Mouse (Mus musculus) G1E (cell line): ENCODE measurements around the gene Dkk3. TPM values are rescaled to one million over a fixed set of nuclear protein-coding genes. Genes with fewer than 3 reads are reported as not detected.

Experiments used
- ATAC-seq: 2 replicates; pipeline ENCODE4 v1.8.0; 2016; ENCODE audit warnings: mild to moderate bottlenecking; ENCODE audit not compliant: insufficient number of reproducible peaks, poor library complexity, low FRiP score, severe bottlenecking; ENCODE audit errors: extremely low read depth
- DNase-seq: peaks from one replicate; pipeline ENCODE4 v3.0.0; 2012; ENCODE audit warnings: low spot score
- H3K27me3 ChIP-seq: 2 replicates; pipeline ENCODE4 v1.6.1; 2012; ENCODE audit warnings: mild to moderate bottlenecking, low read length, inconsistent platforms; ENCODE audit not compliant: insufficient read depth
- H3K36me3 ChIP-seq: replicated peaks from 2 replicates; pipeline ENCODE3; 2012; ENCODE audit warnings: mild to moderate bottlenecking, inconsistent platforms
- H3K4me1 ChIP-seq: 2 replicates; pipeline ENCODE4 v1.6.1; 2012; ENCODE audit warnings: low read depth, low read length, inconsistent platforms, mixed read lengths; ENCODE audit not compliant: insufficient read depth
- H3K4me3 ChIP-seq: 2 replicates; pipeline ENCODE4 v1.5.1; 2012; ENCODE audit warnings: low read depth, mild to moderate bottlenecking, inconsistent platforms, low read length, moderate library complexity, mixed read lengths
- H3K9me3 ChIP-seq: replicated peaks from 2 replicates; pipeline ENCODE4 v1.6.1; 2012; ENCODE audit warnings: inconsistent platforms
- CTCF ChIP-seq: IDR thresholded peaks from 2 replicates; pipeline ENCODE4 v1.5.1; 2012; ENCODE audit warnings: low read depth, low read length, inconsistent platforms, mixed read lengths
- GATA1 ChIP-seq: IDR thresholded peaks from 2 replicates; pipeline ENCODE4 v1.6.1; 2012; ENCODE audit warnings: borderline replicate concordance, low read length, inconsistent platforms, mixed read lengths
- GATA2 ChIP-seq: IDR thresholded peaks from 2 replicates; pipeline ENCODE4 v1.6.1; 2012; ENCODE audit warnings: low read depth, low read length, inconsistent platforms, borderline replicate concordance
- POLR2AphosphoS5 ChIP-seq: IDR thresholded peaks from 2 replicates; pipeline ENCODE4 v1.6.1; 2012; ENCODE audit warnings: low read depth, low read length, inconsistent platforms; ENCODE audit not compliant: insufficient replicate concordance
- TAL1 ChIP-seq: conservative IDR thresholded peaks from 2 replicates; pipeline ENCODE4 v1.6.1; 2012; ENCODE audit warnings: low read depth, low read length, inconsistent platforms, mixed read lengths
- polyA plus RNA-seq: library from polyadenylated mRNA; stranded (reverse); fragments of >175 nt; gene quantifications from 2 replicates; pipeline ENCODE4 v1.2.3, GENCODE M21; 2012
- total RNA-seq, 2 experiments: library from RNA; stranded (forward) in 1 of 2; stranded (reverse) in 1 of 2; fragments of 200-1000 nt in 1 of 2; fragments of >200 nt in 1 of 2; fragmentation: Nextera tagmentation in 1 of 2; gene quantifications; 2 replicates each; pipeline ENCODE4 v1.2.3; 2014 to 2017

The Dkk3 gene
- total and polyA plus RNA-seq, 3 experiments: 0.05 TPM; not detected in 2

- ATAC-seq: no peak
- TF ChIP-seq POLR2AphosphoS5 (no peak), GATA2 (no peak), GATA1 (no peak), CTCF (no peak), TAL1 (no peak)
- H3K27me3 ChIP-seq: no peaks in the 10 kb centered on the region
Measured at GRCm38 (mm10) chr7:112155194-112155593, 3.7 kb downstream of the Dkk3 start.

GRCm38 (mm10) chr7:112154445-112154844, 4.4 kb downstream of the Dkk3 start:
- Histone ChIP-seq H3K4me3 (no peak overlapping the region), H3K36me3 (no peaks in the 10 kb centered on the region), H3K27me3 (no peaks in the 10 kb centered on the region), H3K9me3 (peaks cover 7% of the 10 kb centered on the region; the same call in 1 of the 2 replicates), H3K4me1 (no peaks in the 10 kb centered on the region)
- TF ChIP-seq TAL1 (no peak), GATA1 (no peak), GATA2 (no peak), POLR2AphosphoS5 (no peak), CTCF (no peak)
- DNase-seq: no peak
- ATAC-seq: no peak

More at GRCm38 (mm10) chr7:112155194-112155593, 3.7 kb downstream of the Dkk3 start:
- H3K9me3 ChIP-seq: peaks cover 11% of the 10 kb centered on the region; the same call in 1 of the 2 replicates
- no peak overlapping the region for H3K4me3 ChIP-seq
- H3K4me1 ChIP-seq: no peaks in the 10 kb centered on the region
- no peaks in the 10 kb centered on the region for H3K36me3 ChIP-seq
- no peak for DNase-seq

DNA sequence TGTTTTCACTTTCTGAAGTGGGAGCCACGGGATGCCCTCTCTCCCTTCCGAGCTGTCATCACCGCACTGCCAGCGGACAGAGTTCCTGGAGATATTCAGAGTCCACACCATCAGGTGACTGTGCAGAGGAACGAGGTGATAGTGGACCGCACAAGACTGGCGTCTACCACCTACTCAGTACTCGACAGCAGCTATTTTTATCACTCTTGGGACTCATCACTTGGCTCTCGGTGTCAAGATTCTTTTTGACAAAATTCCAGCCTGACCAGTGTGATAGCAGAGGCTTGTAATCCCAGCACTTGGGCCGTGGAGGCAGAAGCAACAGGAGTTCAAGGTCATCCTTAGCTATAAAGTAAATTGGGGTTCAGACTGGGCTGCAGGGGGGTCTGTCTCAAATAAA, 9.7 kb downstream of the Dkk3 start:
- ATAC-seq (no peak), DNase-seq (no peak)
- no peak overlapping the region for H3K4me3 ChIP-seq
- H3K27me3 ChIP-seq: no peaks in the 10 kb centered on the region
- TF ChIP-seq GATA2: no peak
- no peak for TF ChIP-seq TAL1
- no peak for TF ChIP-seq CTCF
- no peak for TF ChIP-seq POLR2AphosphoS5
- TF ChIP-seq GATA1: no peak
- no peaks in the 10 kb centered on the region for H3K36me3 ChIP-seq
- H3K4me1 ChIP-seq: no peaks in the 10 kb centered on the region
- no peaks in the 10 kb centered on the region; the same call in 1 of the 2 replicates for H3K9me3 ChIP-seq

DNA sequence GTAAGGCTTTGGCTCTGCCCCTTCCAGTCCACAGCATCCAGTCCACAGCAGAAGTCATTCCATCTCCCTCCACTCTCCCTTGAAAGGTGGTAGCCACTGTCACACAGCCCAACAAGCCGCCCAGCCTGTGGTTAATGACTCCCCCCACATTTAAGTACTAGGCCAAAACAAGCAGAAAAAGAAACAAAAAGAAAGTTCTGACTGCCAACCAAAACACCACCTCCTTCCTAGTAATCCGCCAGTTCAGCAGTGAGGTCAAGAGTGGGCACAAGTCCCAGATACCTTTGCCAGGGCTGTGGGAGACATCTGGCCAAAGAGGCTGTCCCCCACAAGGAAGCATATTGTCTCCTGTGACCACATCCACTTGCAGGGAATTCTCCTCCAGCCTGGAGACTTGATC, 10.9 kb downstream of the Dkk3 start:
- no peaks in the 10 kb centered on the region for H3K27me3 ChIP-seq
- H3K4me3 ChIP-seq: no peak overlapping the region
- TF ChIP-seq GATA1: no peak
- no peak for TF ChIP-seq GATA2
- no peak for TF ChIP-seq TAL1
- TF ChIP-seq POLR2AphosphoS5: no peak
- TF ChIP-seq CTCF: no peak
- no peak for ATAC-seq
- H3K36me3 ChIP-seq: no peaks in the 10 kb centered on the region
- H3K4me1 ChIP-seq: no peaks in the 10 kb centered on the region
- no peak for DNase-seq
- no peaks in the 10 kb centered on the region; the same call in 1 of the 2 replicates for H3K9me3 ChIP-seq

DNA sequence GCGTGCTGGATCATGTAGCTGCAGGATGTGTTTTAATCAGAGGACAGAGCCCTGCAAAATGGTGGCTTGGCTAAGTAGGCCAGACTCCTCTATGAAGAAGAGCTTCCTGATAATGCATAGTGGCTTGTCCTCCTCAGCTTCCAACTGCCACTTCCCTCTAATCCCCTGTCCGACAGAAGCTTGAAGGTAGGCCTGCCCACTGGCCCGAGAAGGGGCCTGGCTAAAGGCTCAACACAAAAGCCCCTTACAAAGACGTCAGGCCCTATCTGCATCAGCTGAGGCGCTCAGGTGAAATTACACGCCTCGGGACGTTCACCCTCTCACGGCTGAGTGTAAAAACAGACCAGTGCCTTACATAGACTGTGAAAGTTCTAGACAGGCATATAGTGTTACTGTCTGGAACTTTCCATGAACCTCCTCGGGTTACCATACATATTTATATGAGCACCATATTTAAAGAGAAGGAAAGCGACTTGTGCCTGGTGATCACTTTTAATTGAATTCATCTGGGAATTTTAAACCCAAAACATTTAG, 14.1 kb downstream of the Dkk3 start:
- no peaks in the 10 kb centered on the region; the same call in 1 of the 2 replicates for H3K9me3 ChIP-seq
- no peak for DNase-seq
- TF ChIP-seq TAL1 (no peak), POLR2AphosphoS5 (no peak), GATA1 (no peak), CTCF (no peak), GATA2 (no peak)
- no peaks in the 10 kb centered on the region for H3K4me1 ChIP-seq
- H3K4me3 ChIP-seq: no peak overlapping the region
- no peak for ATAC-seq
- H3K36me3 ChIP-seq: no peaks in the 10 kb centered on the region
- no peaks in the 10 kb centered on the region for H3K27me3 ChIP-seq

GRCm38 (mm10) chr7:112143978-112144377, 14.9 kb downstream of the Dkk3 start:
- H3K4me3 ChIP-seq: no peak overlapping the region
- DNase-seq: no peak

More at GRCm38 (mm10) chr7:112143978-112144377, 14.9 kb downstream of the Dkk3 start:
- Histone ChIP-seq H3K36me3 (no peaks in the 10 kb centered on the region), H3K4me1 (no peaks in the 10 kb centered on the region), H3K27me3 (no peaks in the 10 kb centered on the region), H3K9me3 (no peaks in the 10 kb centered on the region; the same call in 1 of the 2 replicates)
- TF ChIP-seq CTCF (no peak), TAL1 (no peak), GATA1 (no peak), GATA2 (no peak), POLR2AphosphoS5 (no peak)
- no peak for ATAC-seq
